Mouse (Mus musculus) left cerebral cortex, adult 2 months (tissue): ENCODE results near the gene Tmem255a. TPM values are rescaled to one million over a fixed set of nuclear protein-coding genes. Genes with fewer than 3 reads are reported as not detected.
"Not testable (repeated sequence)": the region's sequence is repeated elsewhere in the genome, so short reads cannot be mapped to it uniquely, and the experiment has no call there.

Experiments used
- DNase-seq, 2 experiments: peaks; one replicate each; pipeline ENCODE4 v3.0.0; 2021 to 2022; ENCODE audit warnings: low spot score in 2 of 2, mixed read lengths in 1 of 2; ENCODE audit errors: extremely low spot score in 1 of 2
- H3K27ac ChIP-seq: fragments of 200-600 bp; 2 replicates; pipeline ENCODE4 v1.8.1; 2022
- H3K4me3 ChIP-seq: fragments of 200-600 bp; 2 replicates; pipeline ENCODE4 v1.8.1; 2022
- CTCF ChIP-seq: fragments of 200-600 bp; IDR thresholded peaks from 2 replicates; pipeline ENCODE4 v1.8.1; 2022; ENCODE audit warnings: antibody characterized with exemption, mild to moderate bottlenecking, moderate library complexity
- intact Hi-C: fragments of 180-260 bp; cut with DNase I; formaldehyde crosslinking; loops from one replicate; pipeline ENCODE4 v1.15.1; 2025
- total RNA-seq, 2 experiments: library from RNA; stranded (reverse); gene quantifications; 2 replicates each; pipeline ENCODE4 v1.2.3; 2021

Gene Tmem255a
- total RNA-seq, 2 experiments from 2014 or later = 16.9 to 26.7 TPM

- no peak for TF ChIP-seq CTCF
- DNase-seq = no peak
- Histone ChIP-seq H3K4me3 (no peak overlapping the region), H3K27ac (no peak overlapping the region)
- intact Hi-C loops = no loop called here
Observed at GRCm38 (mm10) chrX:38207392-38207791, 44.8 kb downstream of the Tmem255a start.

- intact Hi-C loops = no loop called here
- DNase-seq = peak; percentile 14 to 23
- no peak for TF ChIP-seq CTCF
Observed at GRCm38 (mm10) chrX:38201816-38202215, 50.4 kb downstream of the Tmem255a start.

GRCm38 (mm10) chrX:38190458-38190764, 61.8 kb downstream of the Tmem255a start:
- intact Hi-C loops = loop anchor here (5.0 kb wide), 2 partner anchors 62 to 247 kb away; partner anchors contain the start of gene Tmem255a
- DNase-seq = no peak
- H3K4me3 ChIP-seq = peak overlapping the region; percentile 65
- no peak for TF ChIP-seq CTCF
- peak overlapping the region; percentile 87; the same call in 1 of the 2 replicates for H3K27ac ChIP-seq

More at GRCm38 (mm10) chrX:38201816-38202215, 50.4 kb downstream of the Tmem255a start:
- Histone ChIP-seq H3K27ac (peak overlapping the region; percentile 61; the same call in 1 of the 2 replicates), H3K4me3 (no peak overlapping the region)

GRCm38 (mm10) chrX:38189552-38190457, 62.4 kb downstream of the Tmem255a start, which contains the start of gene Zbtb33:
Gene Zbtb33 (plus strand): TSS chrX:38189793.
- DNase-seq = peak; percentile 87 to 88
- peak; percentile 83 for TF ChIP-seq CTCF
- intact Hi-C loops = loop anchor here (5.0 kb wide), 2 partner anchors 62 to 247 kb away; partner anchors contain the start of gene Tmem255a
- H3K27ac ChIP-seq = peak within 1 kb of the TSS; percentile 87
- peak within 1 kb of the TSS; percentile 65 for H3K4me3 ChIP-seq

GRCm38 (mm10) chrX:38185520-38185919, 66.7 kb downstream of the Tmem255a start:
- H3K27ac ChIP-seq = no peak overlapping the region
- TF ChIP-seq CTCF = no peak
- no peak for DNase-seq
- intact Hi-C loops = no loop called here
- H3K4me3 ChIP-seq = no peak overlapping the region

GRCm38 (mm10) chrX:38181608-38182258, 70.5 kb downstream of the Tmem255a start:
- DNase-seq = peak in 1 of 2 experiments; percentile 23
- TF ChIP-seq CTCF = peak; percentile 32
- no peak overlapping the region for H3K4me3 ChIP-seq
- no peak overlapping the region for H3K27ac ChIP-seq
- intact Hi-C loops = no loop called here

GRCm38 (mm10) chrX:38180656-38181607, 71.3 kb downstream of the Tmem255a start:
- TF ChIP-seq CTCF = no peak
- Histone ChIP-seq H3K4me3 (peak overlapping the region; percentile 41), H3K27ac (no peak overlapping the region)
- DNase-seq = no peak
- intact Hi-C loops = no loop called here

GRCm38 (mm10) chrX:38179891-38180310, 72.3 kb downstream of the Tmem255a start:
- DNase-seq = peak in 1 of 2 experiments; percentile 15
- peak overlapping the region; percentile 22; the same call in 1 of the 2 replicates for H3K4me3 ChIP-seq
- peak; percentile 56 for TF ChIP-seq CTCF
- not testable (repeated sequence) for H3K27ac ChIP-seq
- intact Hi-C loops = loop anchor here (10.0 kb wide), 1 partner anchor 95 kb away; the partner anchor contains the start of gene Rhox11

GRCm38 (mm10) chrX:38166592-38166991, 85.6 kb downstream of the Tmem255a start:
- DNase-seq = no peak
- H3K4me3 ChIP-seq = no peak overlapping the region
- TF ChIP-seq CTCF = no peak
- no peak overlapping the region for H3K27ac ChIP-seq
- intact Hi-C loops = no loop called here

GRCm38 (mm10) chrX:38166064-38166463, 86.2 kb downstream of the Tmem255a start:
- DNase-seq = no peak
- no peak for TF ChIP-seq CTCF
- Histone ChIP-seq H3K4me3 (no peak overlapping the region), H3K27ac (no peak overlapping the region)
- intact Hi-C loops = no loop called here

GRCm38 (mm10) chrX:38165315-38165714, 86.9 kb downstream of the Tmem255a start:
- no peak for DNase-seq
- Histone ChIP-seq H3K4me3 (no peak overlapping the region), H3K27ac (no peak overlapping the region)
- TF ChIP-seq CTCF = no peak
- intact Hi-C loops = no loop called here
